In the genomic region with DNA sequence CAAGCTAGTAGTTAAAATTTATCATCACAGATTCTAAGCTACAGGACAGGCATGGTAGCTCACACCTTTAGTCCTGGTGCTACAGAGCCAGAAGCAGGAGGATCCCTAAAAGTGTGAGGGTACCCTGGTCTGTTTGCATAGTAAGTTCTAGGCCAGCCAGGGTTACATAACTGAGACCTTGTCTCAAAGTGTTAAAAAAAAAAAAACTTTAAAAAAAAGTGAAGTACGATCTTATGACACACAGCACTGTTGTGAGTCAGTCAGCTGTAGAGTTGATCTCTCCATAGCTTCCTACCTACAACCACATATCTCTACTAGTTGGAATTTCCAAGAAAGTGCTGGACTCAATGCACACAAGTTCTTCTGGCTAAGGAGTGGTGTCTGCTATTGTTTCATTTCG, we compare ENCODE assay signal across 25 mouse cellular contexts.
A peak's percentile ranks its signal among the peaks of the same experiment; 100 is the strongest.
DNase-seq lines count a peak whose midpoint lies in the region; ATAC-seq and TF ChIP-seq lines count a peak whose summit lies in the region.
"Had no signal": no experiment of that assay in that cellular context is flagged by ENCODE, and none has a peak within 500 bp of the region (broad histone marks: within the 10 kb centered on the region; RNA-seq: fewer than 3 reads in every experiment).

No protein-coding gene starts in this region.

- no peak for TF ChIP-seq POLR2A in MEL (IDR thresholded peaks at IDR 0.05; ENCODE audit: control insufficient read depth in 1 of 2, insufficient read depth in 1 of 2, low read depth in 1 of 2, low read length in 2 of 2, poor library complexity in 1 of 2)
- no peak for TF ChIP-seq POLR2A in cerebellum, adult 2 months (IDR thresholded peaks at IDR 0.05; ENCODE audit: borderline replicate concordance, insufficient read depth, low read length)

- H3K4me1 ChIP-seq in midbrain, embryonic 11.5 days (ENCODE audit: control insufficient read depth, insufficient read depth, low read length), result no peaks in the 10 kb centered on the region
- peaks cover 3% of the 10 kb centered on the region; the same call in 1 of the 2 replicates for H3K4me1 ChIP-seq in midbrain, embryonic 10.5 days
- H3K4me1 ChIP-seq in MEL (ENCODE audit: control insufficient read depth in 1 of 2, insufficient read depth in 2 of 2, low read length in 2 of 2), result peaks cover 9 to 24% of the 10 kb centered on the region in 2 experiments
- no peaks in the 10 kb centered on the region for H3K4me1 ChIP-seq in cerebellum, adult 2 months (ENCODE audit: control insufficient read depth, insufficient read depth, low read length)
- H3K4me1 ChIP-seq: forebrain, embryonic 13.5 days; heart, embryonic 12.5 days; heart, embryonic 15.5 days; intestine, embryonic 15.5 days had no signal

- H3K9me3 ChIP-seq in midbrain, embryonic 11.5 days (ENCODE audit: control insufficient read depth, low read length), result no peaks in the 10 kb centered on the region
- H3K9me3 ChIP-seq in midbrain, embryonic 10.5 days (replicated peaks), result no peaks in the 10 kb centered on the region
- no peaks in the 10 kb centered on the region for H3K9me3 ChIP-seq in MEL (replicated peaks; ENCODE audit: insufficient read depth, low read length)
- H3K9me3 ChIP-seq: forebrain, embryonic 10.5 days; forebrain, embryonic 13.5 days; heart, embryonic 12.5 days; heart, embryonic 15.5 days; hindbrain, embryonic 10.5 days; hindbrain, embryonic 13.5 days; intestine, embryonic 15.5 days had no signal

- no peaks in the 10 kb centered on the region for H3K36me3 ChIP-seq in midbrain, embryonic 11.5 days (ENCODE audit: control insufficient read depth, insufficient read depth, low read length)
- H3K36me3 ChIP-seq in midbrain, embryonic 10.5 days, result no peaks in the 10 kb centered on the region
- peaks cover 0 to 19% of the 10 kb centered on the region in 2 experiments; a peak in 2 of 4 replicates for H3K36me3 ChIP-seq in MEL (ENCODE audit: control insufficient read depth in 1 of 2, insufficient read depth in 2 of 2, low read length in 2 of 2)
- no peaks in the 10 kb centered on the region for H3K36me3 ChIP-seq in macrophage (ENCODE audit: inconsistent target)
- H3K36me3 ChIP-seq: forebrain, embryonic 10.5 days; G1E; heart, embryonic 12.5 days; heart, embryonic 15.5 days; hindbrain, embryonic 10.5 days; hindbrain, embryonic 13.5 days; intestine, embryonic 15.5 days had no signal

- TF ChIP-seq EP300 in MEL (IDR thresholded peaks at IDR 0.05; ENCODE audit: low read depth in 1 of 2, low read length in 2 of 2), result no peak

- WGBS in midbrain, embryonic 11.5 days, result 92% methylated on average over 2 of the region's 2 CpGs
- WGBS in midbrain, embryonic 10.5 days, result 83% methylated on average over 2 of the region's 2 CpGs
- 33% methylated on average over 2 of the region's 2 CpGs for WGBS in macrophage (ENCODE audit: missing documents)
- WGBS in cerebellum, adult 2 months, result 92% methylated on average over 2 of the region's 2 CpGs

- ATAC-seq in midbrain, embryonic 11.5 days (ENCODE audit: low FRiP score), result no peak
- ATAC-seq: activated CD4-positive, CD25-positive, alpha-beta regulatory T cell, adult 4 months; forebrain, embryonic 13.5 days; forebrain, embryonic 16.5 days; hindbrain, embryonic 16.5 days; intestine, embryonic 15.5 days had no signal

- no peak overlapping the region for H3K4me2 ChIP-seq in midbrain, embryonic 11.5 days
- H3K4me2 ChIP-seq: forebrain, embryonic 13.5 days; heart, embryonic 12.5 days; heart, embryonic 15.5 days; hindbrain, embryonic 13.5 days; intestine, embryonic 15.5 days had no signal

- peak; percentile 65 for DNase-seq in midbrain, embryonic 11.5 days (ENCODE audit: low spot score, missing footprints)
- DNase-seq in midbrain, embryonic 10.5 days (ENCODE audit: low spot score), result no peak
- no peak for DNase-seq in MEL (ENCODE audit: low read depth, low spot score)
- DNase-seq in cerebellum, adult 2 months, result no peak
- no peak for DNase-seq in lung, postnatal 14 days
- DNase-seq: adrenal gland, postnatal 10 days; cerebellum, adult 11-12 months; cerebellum, adult 9-10 months; cerebellum, postnatal 14 days; gastrocnemius, postnatal 14 days; heart, adult 18-20 months; heart, postnatal 10 days; heart, postnatal 36 days had no signal

- H3K4me3 ChIP-seq in midbrain, embryonic 11.5 days (ENCODE audit: low read depth, low read length), result no peak overlapping the region
- H3K4me3 ChIP-seq in midbrain, embryonic 10.5 days, result no peak overlapping the region
- H3K4me3 ChIP-seq in MEL (ENCODE audit: control insufficient read depth in 1 of 2, insufficient read depth in 1 of 2, low read depth in 2 of 2, low read length in 2 of 2) (no peak overlapping the region), macrophage (ENCODE audit: inconsistent target) (no peak overlapping the region)
- H3K4me3 ChIP-seq in cerebellum, adult 2 months (replicated peaks; ENCODE audit: insufficient read depth, low read depth, low read length), result no peak overlapping the region
- H3K4me3 ChIP-seq: forebrain, embryonic 10.5 days; forebrain, embryonic 13.5 days; heart, embryonic 12.5 days; heart, embryonic 15.5 days; hindbrain, embryonic 10.5 days; hindbrain, embryonic 13.5 days; intestine, embryonic 15.5 days had no signal

- H3K27ac ChIP-seq in midbrain, embryonic 11.5 days (ENCODE audit: low read depth, low read length), result no peak overlapping the region
- H3K27ac ChIP-seq in midbrain, embryonic 10.5 days (replicated peaks), result no peak overlapping the region
- H3K27ac ChIP-seq in MEL (ENCODE audit: control insufficient read depth, low read depth, low read length), result no peak overlapping the region
- H3K27ac ChIP-seq in macrophage, result peak overlapping the region; percentile 55
- H3K27ac ChIP-seq in cerebellum, adult 2 months (ENCODE audit: insufficient read depth, low read length), result no peak overlapping the region
- H3K27ac ChIP-seq: forebrain, embryonic 10.5 days; forebrain, embryonic 13.5 days; heart, embryonic 15.5 days; hindbrain, embryonic 10.5 days; hindbrain, embryonic 13.5 days; intestine, embryonic 15.5 days had no signal

- no peak for TF ChIP-seq RAD21 in MEL (IDR thresholded peaks at IDR 0.05; ENCODE audit: low read depth, low read length)

- no peak overlapping the region for H3K9ac ChIP-seq in midbrain, embryonic 11.5 days (ENCODE audit: low read length)
- H3K9ac ChIP-seq in MEL (ENCODE audit: control insufficient read depth, low read depth, low read length, poor library complexity, severe bottlenecking), result no peak overlapping the region
- H3K9ac ChIP-seq: forebrain, embryonic 13.5 days; heart, embryonic 12.5 days; heart, embryonic 15.5 days; hindbrain, embryonic 13.5 days; intestine, embryonic 15.5 days had no signal

- no peaks in the 10 kb centered on the region for H3K79me2 ChIP-seq in MEL (ENCODE audit: control insufficient read depth, insufficient read depth, low read length, poor library complexity)
- no peaks in the 10 kb centered on the region for H3K79me2 ChIP-seq in macrophage (ENCODE audit: inconsistent target)

- no peak for TF ChIP-seq CTCF in MEL (IDR thresholded peaks at IDR 0.05 in 2 of 3, conservative IDR thresholded peaks at IDR 0.05 in 1 of 3; ENCODE audit: control insufficient read depth in 1 of 3, insufficient read depth in 1 of 3, low read depth in 2 of 3, low read length in 3 of 3, poor library complexity in 1 of 3, severe bottlenecking in 1 of 3)
- TF ChIP-seq CTCF in cerebellum, adult 2 months (IDR thresholded peaks at IDR 0.05; ENCODE audit: borderline replicate concordance, insufficient read depth, low read depth, low read length), result no peak

- no peaks in the 10 kb centered on the region for H3K27me3 ChIP-seq in midbrain, embryonic 11.5 days (ENCODE audit: control insufficient read depth, insufficient read depth, low read length)
- H3K27me3 ChIP-seq in midbrain, embryonic 10.5 days (ENCODE audit: low read depth, poor library complexity, severe bottlenecking), result no peaks in the 10 kb centered on the region
- H3K27me3 ChIP-seq in MEL (ENCODE audit: control insufficient read depth in 1 of 2, insufficient read depth in 2 of 2, low read length in 2 of 2), result no peaks in the 10 kb centered on the region
- no peaks in the 10 kb centered on the region; the same call in 1 of the 2 replicates for H3K27me3 ChIP-seq in cerebellum, adult 2 months (ENCODE audit: control insufficient read depth, insufficient read depth, low read length)
- H3K27me3 ChIP-seq: forebrain, embryonic 13.5 days; heart, embryonic 12.5 days; heart, embryonic 15.5 days; intestine, embryonic 15.5 days had no signal

TF ChIP-seq in MEL, 35 proteins besides CTCF, POLR2A, EP300 and RAD21:
- no peak for TF ChIP-seq POLR2AphosphoS5 (IDR thresholded peaks at IDR 0.05; ENCODE audit: borderline replicate concordance, low read depth, low read length)
- no peak for TF ChIP-seq E2F4 (IDR thresholded peaks at IDR 0.05; ENCODE audit: borderline replicate concordance, low read depth, low read length)
- TF ChIP-seq ZNF384 (IDR thresholded peaks at IDR 0.05; ENCODE audit: low read depth, low read length), result peak; percentile 70; the same call in 1 of the 2 replicates
- no peak for TF ChIP-seq MXI1 (IDR thresholded peaks at IDR 0.05; ENCODE audit: low read depth, low read length)
- TF ChIP-seq ZC3H11A (IDR thresholded peaks at IDR 0.05; ENCODE audit: low read depth, low read length), result no peak
- TF ChIP-seq TAL1 (IDR thresholded peaks at IDR 0.05; ENCODE audit: low read length), result no peak
TF ChIP-seq in MEL: peak in this region for 1.
